Mouse (Mus musculus) liver, adult 2 months (tissue): ENCODE measurements around the gene Mettl5.
A peak's percentile ranks its signal among the peaks of the same experiment; 100 is the strongest.

Experiments used
- CTCF ChIP-seq: fragments of 200-500 bp; IDR thresholded peaks from 2 replicates; pipeline ENCODE4 v1.5.1; 2011; ENCODE audit warnings: low read depth, low read length, control low read depth
- POLR2A ChIP-seq: fragments of 200-500 bp; IDR thresholded peaks from 2 replicates; pipeline ENCODE4 v1.6.1; 2011; ENCODE audit warnings: low read length, control low read depth; ENCODE audit not compliant: insufficient read depth; ENCODE audit errors: extremely low read depth

GRCm38 (mm10) chr2:69897039-69897617 is 11.7 kb upstream of the Mettl5 start, which contains the start of gene Ubr3:
- TF ChIP-seq CTCF = no peak
- peak; percentile 58; the same call in 1 of the 2 replicates for TF ChIP-seq POLR2A
